1 mouse cellular context compared by ENCODE assay signal in the genomic region with DNA sequence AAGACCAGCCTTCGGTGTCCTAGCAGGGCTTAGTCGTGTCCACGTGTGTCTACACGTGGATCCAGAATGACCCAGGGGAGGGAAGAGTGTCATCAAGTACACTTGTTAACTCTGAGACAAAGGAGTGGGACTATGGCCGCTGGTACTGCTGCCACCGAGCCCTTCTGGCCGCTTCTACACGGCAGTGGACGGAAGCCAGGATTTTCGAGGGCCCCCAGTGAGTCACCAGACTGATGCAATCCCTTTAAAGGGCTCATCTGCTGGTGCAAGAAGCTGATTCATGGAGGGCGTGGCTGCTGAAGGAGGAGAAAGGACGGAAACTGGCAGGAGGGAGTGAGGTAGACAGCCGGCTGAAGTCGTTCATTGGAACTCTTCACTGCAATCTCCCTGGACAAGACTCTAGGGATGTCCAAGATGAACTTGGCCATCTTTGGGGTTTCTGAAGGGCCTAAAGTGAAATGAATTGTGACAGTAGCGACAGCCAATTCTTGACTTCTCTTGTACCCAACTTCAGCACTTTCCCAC.
TF ChIP-seq lines count a peak whose summit lies in the region.

No protein-coding gene starts in this region.

TF ChIP-seq in CH12.LX, 34 proteins besides CTCF, POLR2A, EP300 and RAD21:
- TF ChIP-seq CHD2 (IDR thresholded peaks at IDR 0.05; ENCODE audit: low read length) (0 out of 2 replicates have a peak, but pooled peaks have one; percentile 52), E2F4 (IDR thresholded peaks at IDR 0.05; ENCODE audit: insufficient replicate concordance, low read depth, low read length) (peak; percentile 63; the same call in 1 of the 2 replicates), USF1 (IDR thresholded peaks at IDR 0.05; ENCODE audit: low read depth, low read length) (no peak; the same call in 1 of the 2 replicates), MAFK (IDR thresholded peaks at IDR 0.05; ENCODE audit: insufficient replicate concordance, low read length) (peak; percentile 87), MAX (IDR thresholded peaks at IDR 0.05; ENCODE audit: low read length) (peak; percentile 89), ZKSCAN1 (IDR thresholded peaks at IDR 0.05; ENCODE audit: borderline replicate concordance, low read depth, low read length) (no peak), HCFC1 (IDR thresholded peaks at IDR 0.05; ENCODE audit: low read depth, low read length) (peak; percentile 69), NRF1 (IDR thresholded peaks at IDR 0.05; ENCODE audit: low read depth, low read length) (peak; percentile 48), USF2 (conservative IDR thresholded peaks at IDR 0.05; ENCODE audit: low read depth, low read length) (no peak), ZMIZ1 (IDR thresholded peaks at IDR 0.05; ENCODE audit: low read depth, low read length) (peak; percentile 79), MAZ (IDR thresholded peaks at IDR 0.05; ENCODE audit: low read depth, low read length) (peak; percentile 92), TCF12 (IDR thresholded peaks at IDR 0.05; ENCODE audit: low read depth, low read length) (peak; percentile 86), ELF1 (IDR thresholded peaks at IDR 0.05; ENCODE audit: low read depth, low read length) (peak; percentile 64), GABPA (IDR thresholded peaks at IDR 0.05; ENCODE audit: insufficient replicate concordance, low read depth, low read length) (no peak; the same call in 1 of the 2 replicates), SMC3 (IDR thresholded peaks at IDR 0.05; ENCODE audit: low read depth, low read length) (no peak), SIN3A (IDR thresholded peaks at IDR 0.05; ENCODE audit: low read length) (peak; percentile 96), UBTF (IDR thresholded peaks at IDR 0.05; ENCODE audit: low read depth, low read length) (no peak), ZC3H11A (IDR thresholded peaks at IDR 0.05; ENCODE audit: low read depth, low read length) (no peak), MYC (IDR thresholded peaks at IDR 0.05; ENCODE audit: low read depth, low read length) (peak; percentile 96), IRF4 (IDR thresholded peaks at IDR 0.05; ENCODE audit: low read depth, low read length) (peak; percentile 77), RCOR1 (conservative IDR thresholded peaks at IDR 0.05; ENCODE audit: low read depth, low read length) (peak; percentile 83), MEF2A (IDR thresholded peaks at IDR 0.05; ENCODE audit: borderline replicate concordance, low read depth, low read length) (peak; percentile 89), JUND (conservative IDR thresholded peaks at IDR 0.05; ENCODE audit: low read depth, low read length) (peak; percentile 72), TBP (conservative IDR thresholded peaks at IDR 0.05; ENCODE audit: low read depth, low read length) (peak; percentile 66; the same call in 1 of the 2 replicates), POLR2AphosphoS2 (IDR thresholded peaks at IDR 0.05; ENCODE audit: low read depth, low read length) (peak; percentile 94), NELFE (IDR thresholded peaks at IDR 0.05; ENCODE audit: low read depth, low read length) (peak; percentile 85), JUN (IDR thresholded peaks at IDR 0.05; ENCODE audit: insufficient read depth, low read depth, low read length) (peak; percentile 87), ZNF384 (IDR thresholded peaks at IDR 0.05; ENCODE audit: low read depth, low read length) (no peak), MXI1 (IDR thresholded peaks at IDR 0.05; ENCODE audit: low read depth, low read length) (peak; percentile 93), CHD1 (IDR thresholded peaks at IDR 0.05; ENCODE audit: low read depth, low read length) (no peak; the same call in 1 of the 2 replicates), BHLHE40 (IDR thresholded peaks at IDR 0.05; ENCODE audit: low read depth, low read length) (peak; percentile 80), KAT2A (IDR thresholded peaks at IDR 0.05; ENCODE audit: insufficient replicate concordance, low read length) (peak; percentile 70; the same call in 1 of the 2 replicates), PAX5 (IDR thresholded peaks at IDR 0.05; ENCODE audit: low read length) (no peak), ETS1 (conservative IDR thresholded peaks at IDR 0.05; ENCODE audit: low read depth, low read length) (peak; percentile 96)
